Mouse (Mus musculus) MEL (cell line): ENCODE measurements around the gene Zmynd11.

ENCODE experiments used
- CTCF ChIP-seq, 3 experiments: IDR thresholded peaks in 2 of 3; conservative IDR thresholded peaks in 1 of 3; 2 replicates each; pipeline ENCODE4 v1.5.1; 2011 to 2012; ENCODE audit warnings: low read length in 3 of 3, low read depth in 2 of 3, mild to moderate bottlenecking in 2 of 3, improper control_type of control experiment in 1 of 3, inconsistent platforms in 1 of 3, mixed read lengths in 1 of 3, moderate library complexity in 1 of 3; ENCODE audit not compliant: control insufficient read depth in 1 of 3, insufficient read depth in 1 of 3, poor library complexity in 1 of 3, severe bottlenecking in 1 of 3
- EP300 ChIP-seq, 2 experiments: IDR thresholded peaks; 2 replicates each; pipeline ENCODE4 v1.6.1; 2011; ENCODE audit warnings: improper control_type of control experiment in 2 of 2, low read length in 2 of 2, low read depth in 1 of 2, mild to moderate bottlenecking in 1 of 2
- ZKSCAN1 ChIP-seq: IDR thresholded peaks from 2 replicates; pipeline ENCODE4 v1.6.1; 2012; ENCODE audit warnings: low read depth, mild to moderate bottlenecking, inconsistent platforms, low read length, improper control_type of control experiment, moderate library complexity

DNA sequence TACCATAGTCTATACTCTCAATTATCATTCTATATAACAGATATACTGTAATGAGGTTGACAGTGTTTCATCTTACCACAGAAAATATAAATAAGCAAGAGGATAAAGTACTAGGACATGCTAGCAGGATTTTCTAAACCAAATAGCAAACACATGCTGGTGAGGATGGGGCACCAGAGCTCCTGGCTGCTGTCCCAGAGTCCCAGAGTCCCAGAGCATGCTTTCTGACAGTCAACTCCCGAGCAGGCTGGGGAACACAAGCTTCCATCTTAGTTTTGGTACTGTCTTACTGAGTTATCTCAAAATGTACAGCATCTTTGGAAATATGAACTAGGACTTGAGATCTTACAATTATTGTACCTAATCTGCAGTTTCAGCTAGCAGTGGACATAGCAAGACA lies 14.8 kb downstream of the Zmynd11 start:
- TF ChIP-seq ZKSCAN1 (no peak), EP300 (IDR thresholded peaks at IDR 0.05; ENCODE audit: low read depth in 1 of 2, low read length in 2 of 2) (no peak), CTCF (IDR thresholded peaks at IDR 0.05 in 2 of 3, conservative IDR thresholded peaks at IDR 0.05 in 1 of 3; ENCODE audit: control insufficient read depth in 1 of 3, insufficient read depth in 1 of 3, low read depth in 2 of 3, low read length in 3 of 3, poor library complexity in 1 of 3, severe bottlenecking in 1 of 3) (no peak)
